Mouse (Mus musculus) hindbrain, embryonic 12.5 days (tissue): ENCODE data around the gene Pltp. TPM values are rescaled to one million over a fixed set of nuclear protein-coding genes. Genes with fewer than 3 reads are reported as not detected.

Experiments used
- ATAC-seq: fragments of 200-750 bp; cut with Nextera tagmentation; 2 replicates; pipeline ENCODE4 v1.8.0; 2017; ENCODE audit warnings: moderate TSS enrichment; ENCODE audit not compliant: low FRiP score
- H3K27ac ChIP-seq: fragments of 300-500 bp; sonication (generic); 2 replicates; pipeline ENCODE4 v1.5.1; 2016; ENCODE audit warnings: mild to moderate bottlenecking
- H3K27me3 ChIP-seq: fragments of 300-500 bp; sonication (generic); 2 replicates; pipeline ENCODE4 v1.6.1; 2016; ENCODE audit warnings: mild to moderate bottlenecking
- H3K36me3 ChIP-seq: fragments of 300-500 bp; sonication (generic); 2 replicates; pipeline ENCODE4 v1.6.1; 2016; ENCODE audit warnings: mild to moderate bottlenecking
- H3K4me1 ChIP-seq: fragments of 300-500 bp; sonication (generic); 2 replicates; pipeline ENCODE4 v1.6.1; 2016
- H3K4me2 ChIP-seq: fragments of 300-500 bp; sonication (generic); replicated peaks from 2 replicates; pipeline ENCODE4 v1.6.1; 2016; ENCODE audit warnings: mild to moderate bottlenecking
- H3K4me3 ChIP-seq: fragments of 300-500 bp; sonication (generic); 2 replicates; pipeline ENCODE4 v1.5.1; 2016; ENCODE audit warnings: mild to moderate bottlenecking
- H3K9ac ChIP-seq: fragments of 300-500 bp; sonication (generic); 2 replicates; pipeline ENCODE4 v1.6.1; 2016; ENCODE audit warnings: mild to moderate bottlenecking, moderate library complexity
- H3K9me3 ChIP-seq: fragments of 300-500 bp; sonication (generic); replicated peaks from 2 replicates; pipeline ENCODE4 v1.6.1; 2016; ENCODE audit warnings: mild to moderate bottlenecking
- WGBS: fragments of 180-500 bp; shearing (Covaris S2); methylation state at CpG from one replicate; pipeline ENCODE4 v1.1.7; 2016; 5-methylcytosine and 5-hydroxymethylcytosine counted together
- polyA plus RNA-seq: library from polyadenylated mRNA; unstranded; fragments of >200 nt; fragmentation: Nextera tagmentation; extraction: Ambion mirVana; gene quantifications from 2 replicates; pipeline ENCODE4 v1.2.1, GENCODE M21; 2016

Pltp gene
- polyA plus RNA-seq, 1 experiment from 2014 or later, result 77.3 TPM

GRCm38 (mm10) chr2:164793772-164794171 lies 63.7 kb downstream of the Pltp start:
- Histone ChIP-seq H3K9me3 (no peaks in the 10 kb centered on the region), H3K4me1 (no peaks in the 10 kb centered on the region), H3K9ac (no peak overlapping the region), H3K4me3 (no peak overlapping the region), H3K27me3 (no peaks in the 10 kb centered on the region), H3K36me3 (peaks cover 65% of the 10 kb centered on the region), H3K27ac (no peak overlapping the region), H3K4me2 (no peak overlapping the region)
- WGBS, result 92% methylated on average over 2 of the region's 2 CpGs
- ATAC-seq, result no peak

- Histone ChIP-seq H3K36me3 (peaks cover 64% of the 10 kb centered on the region), H3K4me3 (no peak overlapping the region), H3K4me2 (no peak overlapping the region), H3K4me1 (peaks cover 3% of the 10 kb centered on the region; the same call in 1 of the 2 replicates), H3K27me3 (no peaks in the 10 kb centered on the region), H3K27ac (no peak overlapping the region), H3K9ac (no peak overlapping the region), H3K9me3 (no peaks in the 10 kb centered on the region)
- ATAC-seq, result no peak
- 90% methylated on average over 3 of the region's 3 CpGs for WGBS
Measured at GRCm38 (mm10) chr2:164793236-164793635, 64.3 kb downstream of the Pltp start.

- 95% methylated on average over 12 of the region's 12 CpGs for WGBS
- H3K4me2 ChIP-seq, result no peak overlapping the region
- peaks cover 60% of the 10 kb centered on the region for H3K36me3 ChIP-seq
- no peak overlapping the region for H3K27ac ChIP-seq
- no peak overlapping the region for H3K4me3 ChIP-seq
- peaks cover 3% of the 10 kb centered on the region; the same call in 1 of the 2 replicates for H3K4me1 ChIP-seq
- H3K9me3 ChIP-seq, result no peaks in the 10 kb centered on the region
- no peaks in the 10 kb centered on the region for H3K27me3 ChIP-seq
- H3K9ac ChIP-seq, result no peak overlapping the region
- no peak for ATAC-seq
Measured at GRCm38 (mm10) chr2:164792400-164793190, 64.9 kb downstream of the Pltp start.

- Histone ChIP-seq H3K27me3 (no peaks in the 10 kb centered on the region), H3K4me3 (no peak overlapping the region), H3K4me1 (peaks cover 4% of the 10 kb centered on the region; the same call in 1 of the 2 replicates), H3K9me3 (no peaks in the 10 kb centered on the region), H3K27ac (no peak overlapping the region), H3K9ac (no peak overlapping the region), H3K4me2 (no peak overlapping the region), H3K36me3 (peaks cover 57% of the 10 kb centered on the region)
- no peak for ATAC-seq
- WGBS, result 92% methylated on average over 18 of the region's 18 CpGs
Measured at GRCm38 (mm10) chr2:164791841-164792261, 65.7 kb downstream of the Pltp start.

GRCm38 (mm10) chr2:164790451-164790850 lies 67.1 kb downstream of the Pltp start:
- no peaks in the 10 kb centered on the region for H3K9me3 ChIP-seq
- ATAC-seq, result no peak
- H3K4me3 ChIP-seq, result no peak overlapping the region
- peaks cover 13% of the 10 kb centered on the region for H3K4me1 ChIP-seq
- H3K27ac ChIP-seq, result no peak overlapping the region
- no peaks in the 10 kb centered on the region for H3K27me3 ChIP-seq
- no peak overlapping the region for H3K4me2 ChIP-seq
- 86% methylated on average over 4 of the region's 4 CpGs for WGBS
- no peak overlapping the region for H3K9ac ChIP-seq
- peaks cover 44% of the 10 kb centered on the region for H3K36me3 ChIP-seq

Other genes starting within 250 kb of the Pltp start
- gene Wfdc6b, start 244.2 kb downstream of the Pltp start, polyA plus RNA-seq, result not detected in 2 replicates
- gene Wfdc8, start 244.1 kb downstream of the Pltp start, polyA plus RNA-seq, result not detected in 2 replicates
- gene Wfdc16, start 218.9 kb downstream of the Pltp start, polyA plus RNA-seq, result not detected in 2 replicates
- gene Wfdc10, start 201.7 kb downstream of the Pltp start, polyA plus RNA-seq, result not detected in 2 replicates
- gene Wfdc9, start 201.1 kb downstream of the Pltp start, polyA plus RNA-seq, result not detected in 2 replicates
- not detected in 2 replicates for gene Wfdc11, start 183.6 kb downstream of the Pltp start, polyA plus RNA-seq
- gene Wfdc13, start 172.6 kb downstream of the Pltp start, polyA plus RNA-seq, result not detected in 2 replicates
- not detected in 2 replicates for gene Spint4, start 159.2 kb downstream of the Pltp start, polyA plus RNA-seq
- gene Spint5, start 142.4 kb downstream of the Pltp start, polyA plus RNA-seq, result not detected in 2 replicates
- 1.0 and 1.2 TPM in 2 replicates for gene Wfdc3, start 111.8 kb downstream of the Pltp start, polyA plus RNA-seq
- gene Dnttip1, start 111.7 kb downstream of the Pltp start, polyA plus RNA-seq, result 85.3 and 89.7 TPM in 2 replicates
- 296 and 341 TPM in 2 replicates for gene Ube2c, start 87.8 kb downstream of the Pltp start, polyA plus RNA-seq
- gene Tnnc2, start 77.7 kb downstream of the Pltp start, polyA plus RNA-seq, result 4.9 and 31.3 TPM in 2 replicates
- gene Snx21, start 71.9 kb downstream of the Pltp start, polyA plus RNA-seq, result 15.0 and 15.7 TPM in 2 replicates
- 15.3 and 17.0 TPM in 2 replicates for gene Acot8, start 52.8 kb downstream of the Pltp start, polyA plus RNA-seq
- 11.9 and 12.2 TPM in 2 replicates for gene Zswim3, start 52.6 kb downstream of the Pltp start, polyA plus RNA-seq
- gene Zswim1, start 35.0 kb downstream of the Pltp start, polyA plus RNA-seq, result 21.4 and 22.3 TPM in 2 replicates
- not detected in 2 replicates for gene Spata25, start 29.2 kb downstream of the Pltp start, polyA plus RNA-seq
- 108 and 112 TPM in 2 replicates for gene Ctsa, start 24.8 kb downstream of the Pltp start, polyA plus RNA-seq
- 5.5 and 6.1 TPM in 2 replicates for gene Neurl2, start 24.3 kb downstream of the Pltp start, polyA plus RNA-seq
- gene Pcif1, start 21.6 kb upstream of the Pltp start, polyA plus RNA-seq, result 85.2 and 87.6 TPM in 2 replicates
- 17.3 and 18.2 TPM in 2 replicates for gene Zfp335, start 54.0 kb upstream of the Pltp start, polyA plus RNA-seq
- 5.7 and 7.2 TPM in 2 replicates for gene Mmp9, start 83.1 kb upstream of the Pltp start, polyA plus RNA-seq
- gene Slc12a5, start 103.1 kb upstream of the Pltp start, polyA plus RNA-seq, result 12.7 and 16.1 TPM in 2 replicates
- gene Ncoa5, start 177.2 kb upstream of the Pltp start, polyA plus RNA-seq, result 126 and 129 TPM in 2 replicates
- gene Cd40, start 197.9 kb upstream of the Pltp start, polyA plus RNA-seq, result 5.4 and 6.8 TPM in 2 replicates
- gene 1700025C18Rik, start 233.0 kb upstream of the Pltp start, polyA plus RNA-seq, result not detected in 2 replicates